Mouse (Mus musculus) retina, adult 2 months (tissue): ENCODE measurements around the gene H1f0.

Source experiments
- DNase-seq: peaks from one replicate; pipeline ENCODE4 v3.0.0-alpha.2; 2012; ENCODE audit warnings: low read depth, low spot score

The H1f0 gene

GRCm38 (mm10) chr15:79068416-79068815, 40.2 kb downstream of the H1f0 start:
- DNase-seq = no peak

GRCm38 (mm10) chr15:79071117-79072039, 43.1 kb downstream of the H1f0 start:
- DNase-seq = no peak

- no peak for DNase-seq
These were observed 45.5 kb downstream of the H1f0 start for GRCm38 (mm10) chr15:79073752-79074151.

- no peak for DNase-seq
These were observed 46.2 kb downstream of the H1f0 start for GRCm38 (mm10) chr15:79074446-79074845.

- peak; percentile 72 for DNase-seq
These were observed 46.8 kb downstream of the H1f0 start, which contains the start of gene Eif3l for GRCm38 (mm10) chr15:79074913-79075532. Gene Eif3l, plus strand, starts transcription at chr15:79075179.

GRCm38 (mm10) chr15:79075658-79076365, 47.6 kb downstream of the H1f0 start:
- no peak for DNase-seq

GRCm38 (mm10) chr15:79079567-79079966, 51.3 kb downstream of the H1f0 start:
- DNase-seq = no peak
